Mouse (Mus musculus) embryonic facial prominence, embryonic 12.5 days (tissue): ENCODE measurements around the gene Crabp2. TPM values are rescaled to one million over a fixed set of nuclear protein-coding genes. Genes with fewer than 3 reads are reported as not detected.
"Not testable (repeated sequence)": the region's sequence is repeated elsewhere in the genome, so short reads cannot be mapped to it uniquely, and the experiment has no call there.

Experiments
- ATAC-seq: fragments of 200-750 bp; cut with Nextera tagmentation; 2 replicates; pipeline ENCODE4 v1.8.0; 2017; ENCODE audit not compliant: insufficient number of reproducible peaks, insufficient read depth, low FRiP score, low TSS enrichment
- H3K27ac ChIP-seq: fragments of 300-500 bp; sonication (generic); 2 replicates; pipeline ENCODE4 v1.5.1; 2016; ENCODE audit warnings: mild to moderate bottlenecking
- H3K27me3 ChIP-seq: fragments of 300-500 bp; sonication (generic); 2 replicates; pipeline ENCODE4 v1.6.1; 2016; ENCODE audit warnings: mild to moderate bottlenecking, moderate library complexity
- H3K36me3 ChIP-seq: fragments of 300-500 bp; sonication (generic); 2 replicates; pipeline ENCODE4 v1.6.1; 2016; ENCODE audit warnings: mild to moderate bottlenecking
- H3K4me1 ChIP-seq: fragments of 300-500 bp; sonication (generic); 2 replicates; pipeline ENCODE4 v1.6.1; 2016
- H3K4me2 ChIP-seq: fragments of 300-500 bp; sonication (generic); replicated peaks from 2 replicates; pipeline ENCODE4 v1.6.1; 2016; ENCODE audit warnings: mild to moderate bottlenecking, moderate library complexity
- H3K4me3 ChIP-seq: fragments of 300-500 bp; sonication (generic); 2 replicates; pipeline ENCODE4 v1.5.1; 2016; ENCODE audit warnings: mild to moderate bottlenecking
- H3K9ac ChIP-seq: fragments of 300-500 bp; sonication (generic); 2 replicates; pipeline ENCODE4 v1.6.1; 2016; ENCODE audit warnings: mild to moderate bottlenecking, moderate library complexity
- H3K9me3 ChIP-seq: fragments of 300-500 bp; sonication (generic); 2 replicates; pipeline ENCODE4 v1.6.1; 2016; ENCODE audit warnings: mild to moderate bottlenecking, moderate library complexity
- WGBS: fragments of 180-500 bp; shearing (Covaris S2); methylation state at CpG from one replicate; pipeline ENCODE4 v1.1.7; 2016; 5-methylcytosine and 5-hydroxymethylcytosine counted together
- polyA plus RNA-seq: library from polyadenylated mRNA; unstranded; fragments of >200 nt; fragmentation: Nextera tagmentation; extraction: Ambion mirVana; gene quantifications from 2 replicates; pipeline ENCODE4 v1.2.1, GENCODE M21; 2016

Gene Crabp2
- polyA plus RNA-seq = 467 and 481 TPM in 2 replicates

DNA sequence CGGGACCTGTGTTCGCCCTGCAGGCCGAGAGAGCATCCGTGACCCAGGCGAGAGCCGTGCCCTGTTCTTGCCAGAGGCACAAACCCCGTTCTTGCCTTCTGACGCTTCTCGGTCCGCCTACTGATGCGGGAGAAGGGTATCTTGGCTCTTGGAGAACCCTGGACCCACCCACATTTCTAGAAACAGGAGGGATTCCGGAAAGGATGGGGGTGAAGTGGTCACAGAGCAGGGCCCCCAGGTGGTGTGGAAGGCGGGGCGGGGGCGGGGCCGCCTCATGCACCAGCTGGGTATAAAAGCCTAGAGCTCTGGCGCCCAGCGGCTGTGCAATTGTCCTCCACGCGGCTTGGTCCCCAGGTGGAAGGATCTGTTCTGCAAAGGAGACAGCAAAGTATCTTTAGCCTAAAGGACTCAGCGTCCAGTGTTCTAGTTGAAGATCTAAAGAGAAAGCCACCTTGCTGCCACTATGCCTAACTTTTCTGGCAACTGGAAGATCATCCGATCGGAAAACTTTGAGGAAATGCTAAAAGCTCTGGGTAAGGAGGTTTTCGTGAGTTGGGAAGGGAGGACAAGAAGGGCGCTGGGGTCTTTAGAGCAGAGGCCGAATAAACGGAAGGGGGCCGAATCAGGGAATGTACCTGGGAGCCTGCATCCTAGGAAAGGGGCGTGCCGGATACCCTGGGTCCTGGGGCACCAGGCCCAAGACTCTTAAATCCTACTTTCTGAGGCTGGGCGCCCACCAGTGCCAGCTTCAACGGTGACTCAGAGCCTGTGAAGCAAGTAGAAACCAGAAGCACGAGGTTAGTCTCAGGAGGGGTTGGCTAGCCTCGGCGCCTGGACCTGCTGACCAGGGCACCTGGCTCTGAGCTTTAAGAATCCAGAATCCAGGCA, at the start of gene Crabp2:
Crabp2 (plus strand) TSS at position 289 of the 888 bp plus-strand sequence.
- Histone ChIP-seq H3K4me3 (peak within 1 kb of the TSS; percentile 56), H3K27me3 (no peaks in the 10 kb centered on the region), H3K9me3 (no peaks in the 10 kb centered on the region), H3K4me2 (peak within 1 kb of the TSS; percentile 74), H3K36me3 (peaks cover 15% of the 10 kb centered on the region), H3K4me1 (peaks cover 77% of the 10 kb centered on the region), H3K27ac (peak within 1 kb of the TSS; percentile 97), H3K9ac (peak within 1 kb of the TSS; percentile 69)
- ATAC-seq = no peak
- under 1% methylated on average over 35 of the region's 35 CpGs for WGBS

DNA sequence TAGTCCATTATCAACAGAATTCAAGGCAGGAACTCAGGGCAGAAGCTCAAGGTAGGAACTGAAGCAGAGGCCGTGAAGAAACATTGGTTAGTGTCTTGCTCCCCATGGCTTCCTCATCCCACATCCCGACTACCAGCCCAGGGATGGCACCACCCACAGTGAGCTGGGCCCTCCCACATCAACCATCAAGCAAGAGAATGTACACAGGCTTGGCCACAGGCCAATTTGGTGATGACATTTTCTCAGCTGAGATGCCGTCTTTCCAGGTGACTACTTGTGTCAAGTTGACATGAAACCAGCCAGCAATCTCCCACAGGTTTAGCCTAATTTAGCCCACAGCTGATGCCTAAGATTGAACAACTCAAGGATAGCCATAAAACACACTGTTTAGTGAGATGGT, 49.2 kb upstream of the Crabp2 start:
- no peaks in the 10 kb centered on the region for H3K9me3 ChIP-seq
- H3K27ac ChIP-seq = no peak overlapping the region
- ATAC-seq = no peak
- 74% methylated on average over 3 of the region's 3 CpGs for WGBS
- no peak overlapping the region for H3K4me2 ChIP-seq
- H3K27me3 ChIP-seq = no peaks in the 10 kb centered on the region
- no peak overlapping the region for H3K9ac ChIP-seq
- H3K4me3 ChIP-seq = no peak overlapping the region
- H3K4me1 ChIP-seq = no peaks in the 10 kb centered on the region
- H3K36me3 ChIP-seq = no peaks in the 10 kb centered on the region

DNA sequence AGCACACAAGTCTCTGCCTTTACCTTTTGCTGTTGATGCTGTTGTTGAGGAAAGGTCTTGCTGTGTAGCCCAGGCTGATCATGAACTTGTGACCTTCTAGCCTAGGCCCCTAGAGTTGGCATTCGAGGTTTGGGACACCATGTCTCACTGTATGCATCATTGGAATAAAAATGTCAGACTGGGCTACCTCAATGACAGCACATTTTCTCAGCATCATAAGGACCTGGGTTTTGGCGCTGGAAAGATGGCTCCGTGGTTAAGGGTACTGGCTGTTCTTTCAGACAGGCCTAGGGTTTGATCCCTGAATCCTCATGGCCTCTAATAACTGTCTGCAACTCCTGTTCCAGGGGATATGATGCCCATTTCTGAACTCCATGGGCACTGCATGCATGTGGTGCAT, 48.7 kb upstream of the Crabp2 start:
- H3K4me2 ChIP-seq = no peak overlapping the region
- no peak overlapping the region for H3K9ac ChIP-seq
- H3K27me3 ChIP-seq = no peaks in the 10 kb centered on the region
- H3K4me1 ChIP-seq = no peaks in the 10 kb centered on the region
- no peaks in the 10 kb centered on the region for H3K9me3 ChIP-seq
- no peaks in the 10 kb centered on the region for H3K36me3 ChIP-seq
- no peak overlapping the region for H3K27ac ChIP-seq
- 76% methylated on average over 3 of the region's 3 CpGs for WGBS
- H3K4me3 ChIP-seq = no peak overlapping the region
- ATAC-seq = no peak

DNA sequence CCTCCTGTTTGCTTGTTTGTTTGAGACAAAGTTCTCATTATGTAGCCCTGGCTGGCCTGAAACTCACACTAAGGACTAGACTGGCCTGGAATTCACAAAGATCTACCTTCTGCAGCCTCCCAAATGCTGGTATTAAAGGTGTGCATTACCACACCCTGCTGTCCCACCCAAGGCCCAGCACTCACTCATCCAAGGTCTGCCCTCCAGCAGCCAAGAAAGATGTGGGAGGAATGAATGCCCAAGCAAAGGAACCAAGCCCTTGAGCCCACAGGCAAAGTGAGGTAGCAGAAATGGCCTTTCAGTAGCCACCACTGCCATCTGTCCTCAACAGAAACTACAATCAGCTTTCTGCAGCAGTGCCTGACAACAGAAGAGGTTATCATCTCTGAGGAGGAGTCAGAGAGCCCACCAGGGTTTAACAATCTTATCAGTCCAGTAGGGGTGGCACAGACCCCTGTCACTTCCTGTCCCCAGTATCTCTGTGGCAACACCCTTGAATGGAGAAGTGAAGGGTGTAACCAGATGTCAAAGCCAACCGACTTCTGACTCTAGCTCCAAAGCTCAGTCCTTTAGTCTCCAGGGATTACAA, 47.3 kb upstream of the Crabp2 start:
- Histone ChIP-seq H3K36me3 (no peaks in the 10 kb centered on the region), H3K4me2 (no peak overlapping the region), H3K4me1 (no peaks in the 10 kb centered on the region), H3K9ac (no peak overlapping the region), H3K27me3 (no peaks in the 10 kb centered on the region), H3K9me3 (no peaks in the 10 kb centered on the region), H3K4me3 (no peak overlapping the region), H3K27ac (no peak overlapping the region)
- 72% methylated on average over 1 of the region's 1 CpGs for WGBS
- ATAC-seq = no peak

DNA sequence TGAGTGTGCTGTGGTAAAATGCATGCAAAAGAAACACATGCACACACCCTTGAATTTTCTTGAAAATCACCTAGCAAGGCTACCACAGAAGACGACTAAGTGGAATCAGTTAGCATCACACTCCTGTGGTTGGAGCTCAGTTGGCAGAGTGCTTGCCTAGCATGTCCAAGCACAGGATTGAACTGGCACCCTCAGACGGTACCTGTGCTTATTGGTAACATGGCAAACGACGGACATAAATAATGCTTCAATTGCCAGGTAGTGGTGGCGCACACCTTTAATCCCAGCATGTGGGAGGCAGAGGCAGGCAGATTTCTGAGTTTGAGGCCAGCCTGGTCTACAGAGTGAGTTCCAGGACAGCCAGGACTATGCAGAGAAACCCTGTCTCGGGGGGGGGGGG, 46.5 kb upstream of the Crabp2 start:
- not testable (repeated sequence) for H3K36me3 ChIP-seq, ATAC-seq, H3K9ac ChIP-seq, H3K9me3 ChIP-seq, H3K4me3 ChIP-seq, H3K27me3 ChIP-seq, H3K4me2 ChIP-seq, H3K4me1 ChIP-seq, H3K27ac ChIP-seq
- 81% methylated on average over 6 of the region's 6 CpGs for WGBS

DNA sequence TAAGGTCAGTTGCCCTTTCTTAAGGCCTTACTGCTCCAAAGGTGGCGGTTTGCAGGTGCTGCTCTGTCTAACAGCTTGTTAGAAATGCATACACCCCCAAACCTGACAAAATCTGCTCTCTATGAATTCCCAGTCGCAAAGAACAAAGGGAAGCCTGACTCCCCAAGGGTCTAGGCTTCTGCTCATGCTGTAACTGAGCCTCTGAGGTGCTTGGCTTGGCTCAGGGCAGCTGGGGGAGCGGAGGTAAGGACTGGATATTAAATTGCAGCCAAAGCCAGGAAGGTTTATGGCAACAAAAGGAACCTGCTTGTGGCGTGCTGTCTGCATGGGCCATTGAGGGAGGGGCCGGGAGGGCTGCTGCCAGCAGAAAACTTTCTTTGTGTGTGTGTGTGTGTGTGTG, 44.6 kb upstream of the Crabp2 start:
- ATAC-seq = no peak
- Histone ChIP-seq H3K9ac (no peak overlapping the region), H3K27ac (peak overlapping the region; percentile 61; the same call in 1 of the 2 replicates), H3K27me3 (no peaks in the 10 kb centered on the region), H3K4me2 (no peak overlapping the region), H3K9me3 (no peaks in the 10 kb centered on the region), H3K4me3 (no peak overlapping the region), H3K36me3 (no peaks in the 10 kb centered on the region), H3K4me1 (peaks cover 16% of the 10 kb centered on the region)
- WGBS = 37% methylated on average over 5 of the region's 5 CpGs

DNA sequence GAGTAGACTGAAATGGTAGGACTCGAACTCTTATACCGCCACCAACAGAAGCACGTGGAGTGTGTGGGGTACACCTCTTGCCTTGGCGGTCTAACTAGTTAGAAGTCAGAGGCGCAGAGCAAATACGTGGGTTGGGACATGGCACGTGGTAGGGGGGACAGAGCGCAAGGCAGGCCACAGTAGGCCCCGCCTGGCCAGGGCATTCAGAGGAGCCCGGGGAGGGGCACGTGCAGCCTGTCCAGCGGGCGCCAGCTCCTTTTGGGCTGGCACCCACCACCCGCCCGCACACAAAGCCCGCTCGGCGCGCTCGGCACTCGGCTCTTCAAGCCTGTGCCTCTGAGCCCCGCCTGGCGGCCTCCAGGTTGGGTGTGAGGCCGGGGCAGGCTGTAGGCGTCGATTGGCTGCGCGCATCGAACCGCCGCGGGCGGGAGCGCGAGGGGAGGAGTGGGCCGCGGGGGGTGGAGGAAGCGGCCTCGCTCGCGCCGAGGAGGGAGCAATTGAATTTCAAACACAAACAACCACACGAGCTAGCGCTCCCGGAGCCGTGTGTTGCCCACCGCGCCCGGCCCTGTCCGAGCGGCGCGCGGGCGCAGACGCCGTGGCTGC, 42.5 kb upstream of the Crabp2 start, which contains the start of gene Hdgf:
Hdgf (plus strand) TSS at position 442 of the 606 bp plus-strand sequence.
- no peaks in the 10 kb centered on the region for H3K36me3 ChIP-seq
- peak within 1 kb of the TSS; percentile 98 for H3K27ac ChIP-seq
- no peaks in the 10 kb centered on the region for H3K9me3 ChIP-seq
- peak; percentile 93 for ATAC-seq
- peak within 1 kb of the TSS; percentile 93 for H3K4me2 ChIP-seq
- peak within 1 kb of the TSS; percentile 98 for H3K9ac ChIP-seq
- peaks cover 38% of the 10 kb centered on the region for H3K4me1 ChIP-seq
- peak within 1 kb of the TSS; percentile 94 for H3K4me3 ChIP-seq
- H3K27me3 ChIP-seq = no peaks in the 10 kb centered on the region
- under 1% methylated on average over 56 of the region's 57 CpGs for WGBS

DNA sequence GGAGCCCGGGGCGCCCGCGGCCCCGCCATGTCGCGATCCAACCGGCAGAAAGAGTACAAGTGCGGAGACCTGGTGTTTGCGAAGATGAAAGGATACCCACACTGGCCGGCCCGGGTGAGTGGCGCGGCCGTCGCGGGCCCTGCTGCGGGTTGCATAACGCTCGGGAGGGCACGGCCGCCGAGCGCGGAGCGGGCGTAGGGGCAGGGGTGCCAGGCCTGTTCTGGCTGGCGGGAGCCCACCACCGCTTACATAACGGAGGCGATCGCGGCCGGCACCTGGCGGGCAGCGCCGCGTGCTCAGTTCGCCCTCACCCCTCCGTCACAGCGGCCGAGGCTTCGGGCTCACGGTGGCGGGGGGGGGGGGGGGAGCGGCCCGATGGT, 41.9 kb upstream of the Crabp2 start:
- H3K27me3 ChIP-seq = no peaks in the 10 kb centered on the region
- H3K4me1 ChIP-seq = peaks cover 43% of the 10 kb centered on the region
- ATAC-seq = no peak
- no peaks in the 10 kb centered on the region for H3K36me3 ChIP-seq
- peak overlapping the region; percentile 98 for H3K9ac ChIP-seq
- H3K4me3 ChIP-seq = peak overlapping the region; percentile 94
- no peaks in the 10 kb centered on the region for H3K9me3 ChIP-seq
- H3K27ac ChIP-seq = peak overlapping the region; percentile 98
- 1% methylated on average over 47 of the region's 47 CpGs for WGBS
- H3K4me2 ChIP-seq = peak overlapping the region; percentile 93

DNA sequence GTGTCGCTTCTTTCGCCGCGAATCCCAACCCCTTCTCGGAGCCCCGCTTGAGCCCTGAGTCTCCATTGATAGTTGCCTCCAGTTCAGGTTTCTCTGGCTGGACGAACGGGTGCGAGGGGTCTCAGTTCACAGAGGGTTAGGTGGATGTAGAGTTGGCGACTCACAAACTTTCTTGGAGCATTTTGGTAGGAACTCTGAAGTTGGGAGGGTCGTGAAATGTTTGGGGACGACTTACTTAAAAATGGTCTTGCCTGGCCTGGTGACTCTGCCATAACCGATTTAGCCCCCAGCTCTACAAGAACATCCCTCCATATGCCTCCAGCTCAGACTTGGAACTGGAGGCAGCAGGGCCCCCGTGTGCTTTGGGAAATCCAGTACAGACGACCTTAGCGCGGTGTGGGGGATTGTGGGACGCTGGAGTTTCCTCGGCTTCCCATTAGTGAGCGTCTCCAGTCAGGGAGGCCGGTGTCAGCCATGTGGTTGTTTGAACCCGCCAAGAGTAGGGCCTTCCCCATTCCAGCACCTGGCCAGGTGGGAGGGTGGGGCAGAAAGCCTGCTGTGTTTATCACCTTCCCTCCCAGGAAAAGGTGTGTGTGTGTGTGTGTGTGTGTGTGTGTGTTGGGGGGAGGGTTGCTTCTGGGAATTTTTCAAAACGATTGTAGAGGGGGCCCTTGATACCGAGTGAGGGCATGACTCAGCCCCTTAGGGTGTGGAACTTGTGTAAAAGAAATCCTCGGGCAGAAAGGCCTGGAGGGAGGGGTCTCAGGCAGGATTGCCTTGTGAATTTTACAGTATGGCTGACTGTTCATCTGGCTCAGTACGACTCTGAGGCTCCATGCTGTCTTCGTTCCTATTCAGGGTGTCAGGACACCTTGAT, 41.2 kb upstream of the Crabp2 start:
- under 1% methylated on average over 27 of the region's 27 CpGs for WGBS
- ATAC-seq = no peak

DNA sequence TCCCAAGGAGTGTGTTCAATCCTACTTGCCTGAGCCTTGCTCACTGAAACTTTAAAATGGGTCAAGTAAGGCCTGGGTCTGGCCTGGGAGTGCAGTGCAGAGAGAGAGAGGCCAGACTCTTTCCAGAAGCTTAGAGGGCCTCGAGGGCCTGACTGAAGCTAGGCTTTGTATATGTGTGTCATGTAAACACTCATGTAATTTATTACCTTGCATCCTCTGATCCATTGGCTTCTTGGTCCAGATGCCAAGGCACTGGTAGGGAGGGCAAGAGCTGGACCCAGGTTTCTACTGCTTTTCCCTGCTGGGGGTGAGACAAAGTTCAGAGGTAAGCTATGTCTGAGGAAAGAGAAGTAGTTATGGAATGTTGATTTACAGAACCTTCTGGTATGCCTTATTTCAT, 40.6 kb upstream of the Crabp2 start:
- no peak for ATAC-seq
- Histone ChIP-seq H3K4me2 (peak overlapping the region; percentile 93), H3K27me3 (no peaks in the 10 kb centered on the region), H3K36me3 (peaks cover under 1% of the 10 kb centered on the region), H3K27ac (peak overlapping the region; percentile 98), H3K9me3 (no peaks in the 10 kb centered on the region), H3K4me3 (peak overlapping the region; percentile 94), H3K9ac (peak overlapping the region; percentile 98), H3K4me1 (peaks cover 43% of the 10 kb centered on the region)
- 4% methylated on average over 1 of the region's 1 CpGs for WGBS

More for the DNA sequence above, 41.2 kb upstream of the Crabp2 start:
- peaks cover 43% of the 10 kb centered on the region for H3K4me1 ChIP-seq
- H3K9ac ChIP-seq = peak overlapping the region; percentile 98
- no peaks in the 10 kb centered on the region for H3K27me3 ChIP-seq
- peak overlapping the region; percentile 93 for H3K4me2 ChIP-seq
- no peaks in the 10 kb centered on the region for H3K9me3 ChIP-seq
- H3K4me3 ChIP-seq = peak overlapping the region; percentile 94
- H3K36me3 ChIP-seq = no peaks in the 10 kb centered on the region
- peak overlapping the region; percentile 98 for H3K27ac ChIP-seq

DNA sequence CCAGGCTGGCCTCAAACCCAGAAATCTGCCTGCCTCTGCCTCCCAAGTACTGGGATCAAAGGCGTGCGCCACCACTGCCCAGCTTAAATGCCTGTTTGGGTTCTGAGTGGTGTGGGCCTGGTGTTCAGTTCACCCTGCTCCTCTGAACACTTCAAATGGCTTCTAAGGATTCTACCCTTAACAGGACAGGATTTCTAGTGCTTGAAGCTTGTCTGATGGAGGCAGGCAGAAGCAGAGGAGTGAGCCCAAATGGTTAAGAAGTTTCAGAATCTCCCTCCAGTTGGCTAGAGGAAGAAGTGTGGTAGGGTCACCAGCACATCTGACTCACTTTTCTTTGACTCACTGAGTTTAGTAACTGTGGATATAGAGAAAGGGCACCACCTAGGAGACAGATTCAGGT, 39.1 kb upstream of the Crabp2 start:
- Histone ChIP-seq H3K4me2 (peak overlapping the region; percentile 93), H3K27me3 (no peaks in the 10 kb centered on the region), H3K4me3 (peak overlapping the region; percentile 30; the same call in 1 of the 2 replicates), H3K9ac (no peak overlapping the region), H3K36me3 (peaks cover 16% of the 10 kb centered on the region), H3K4me1 (peaks cover 43% of the 10 kb centered on the region), H3K9me3 (no peaks in the 10 kb centered on the region), H3K27ac (peak overlapping the region; percentile 87)
- no peak for ATAC-seq
- WGBS = 88% methylated on average over 2 of the region's 2 CpGs
